27 mouse cellular contexts compared by ENCODE assay signal in the genomic region with DNA sequence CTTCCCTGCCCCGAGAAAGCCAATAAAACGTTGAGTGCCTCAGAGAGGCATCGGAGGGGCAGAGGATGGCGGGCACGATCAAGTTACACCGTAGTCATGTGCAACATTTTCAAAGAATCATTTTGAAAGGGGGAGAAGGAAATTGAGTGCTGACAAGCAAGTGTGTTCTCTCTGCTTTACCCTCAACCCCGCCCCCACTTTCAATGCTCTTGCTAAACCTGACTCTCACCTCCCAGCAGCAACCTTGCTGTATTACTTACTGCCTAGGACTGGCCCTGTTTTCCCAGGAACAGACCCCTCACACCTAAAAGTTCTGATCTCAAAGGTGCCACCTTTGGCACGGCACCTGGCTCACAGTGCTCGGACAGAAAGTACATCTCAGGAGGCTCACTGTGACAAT.
DNase-seq lines count a peak whose midpoint lies in the region; ATAC-seq and TF ChIP-seq lines count a peak whose summit lies in the region.
"Had no signal": no experiment of that assay in that cellular context is flagged by ENCODE, and none has a peak within 500 bp of the region (broad histone marks: within the 10 kb centered on the region; RNA-seq: fewer than 3 reads in every experiment).

No protein-coding gene starts in this region.

- H3K27me3 ChIP-seq in kidney, embryonic 15.5 days, result no peaks in the 10 kb centered on the region
- H3K27me3 ChIP-seq in thymus, adult 2 months (ENCODE audit: control insufficient read depth, insufficient read depth, low read length), result no peaks in the 10 kb centered on the region
- H3K27me3 ChIP-seq in midbrain, embryonic 14.5 days (ENCODE audit: control insufficient read depth, insufficient read depth, low read length), result no peaks in the 10 kb centered on the region
- H3K27me3 ChIP-seq: embryonic facial prominence, embryonic 15.5 days; forebrain, embryonic 13.5 days; hindbrain, embryonic 12.5 days; limb, embryonic 15.5 days; liver, embryonic 13.5 days; megakaryocyte, embryonic 14.5 days; midbrain, embryonic 12.5 days had no signal

- no peaks in the 10 kb centered on the region for H3K9me3 ChIP-seq in kidney, embryonic 15.5 days (replicated peaks)
- no peaks in the 10 kb centered on the region for H3K9me3 ChIP-seq in midbrain, embryonic 14.5 days (ENCODE audit: control insufficient read depth, low read length)
- H3K9me3 ChIP-seq: embryonic facial prominence, embryonic 15.5 days; forebrain, embryonic 13.5 days; G1E; hindbrain, embryonic 12.5 days; limb, embryonic 15.5 days; liver, embryonic 13.5 days; megakaryocyte, embryonic 14.5 days; midbrain, embryonic 12.5 days had no signal

- WGBS in kidney, embryonic 15.5 days, result 20% methylated on average over 9 of the region's 9 CpGs
- 80% methylated on average over 9 of the region's 9 CpGs for WGBS in thymus, adult 2 months
- 89% methylated on average over 9 of the region's 9 CpGs for WGBS in midbrain, embryonic 14.5 days

- peak; percentile 44; the same call in 1 of the 2 replicates for ATAC-seq in kidney, embryonic 15.5 days (replicated peaks; ENCODE audit: low FRiP score)
- ATAC-seq in midbrain, embryonic 14.5 days (ENCODE audit: low FRiP score, low TSS enrichment), result no peak
- ATAC-seq: forebrain, embryonic 13.5 days; hindbrain, postnatal 0 days; intestine, embryonic 16.5 days had no signal

- H3K9ac ChIP-seq in kidney, embryonic 15.5 days, result no peak overlapping the region
- H3K9ac ChIP-seq in midbrain, embryonic 14.5 days (replicated peaks; ENCODE audit: low read length), result no peak overlapping the region
- H3K9ac ChIP-seq: embryonic facial prominence, embryonic 15.5 days; forebrain, embryonic 13.5 days; hindbrain, embryonic 12.5 days; limb, embryonic 15.5 days; liver, embryonic 13.5 days; midbrain, embryonic 12.5 days had no signal

- peaks cover 37% of the 10 kb centered on the region for H3K4me1 ChIP-seq in kidney, embryonic 15.5 days
- H3K4me1 ChIP-seq in thymus, adult 2 months (replicated peaks; ENCODE audit: control insufficient read depth, insufficient read depth, low read length), result peaks cover 40% of the 10 kb centered on the region
- no peaks in the 10 kb centered on the region for H3K4me1 ChIP-seq in midbrain, embryonic 14.5 days (ENCODE audit: control insufficient read depth, insufficient read depth, low read length)
- H3K4me1 ChIP-seq: forebrain, embryonic 13.5 days; hindbrain, embryonic 12.5 days; midbrain, embryonic 12.5 days had no signal

- no peak for TF ChIP-seq POLR2A in thymus, adult 2 months (IDR thresholded peaks at IDR 0.05; ENCODE audit: control insufficient read depth, extremely low read depth, insufficient read depth, low read length, poor library complexity)

- H3K4me2 ChIP-seq in kidney, embryonic 15.5 days, result no peak overlapping the region
- H3K4me2 ChIP-seq in midbrain, embryonic 14.5 days (ENCODE audit: low read length), result no peak overlapping the region
- H3K4me2 ChIP-seq: embryonic facial prominence, embryonic 15.5 days; forebrain, embryonic 13.5 days; heart, embryonic 11.5 days; hindbrain, embryonic 12.5 days; limb, embryonic 15.5 days; liver, embryonic 13.5 days; midbrain, embryonic 12.5 days had no signal

- no peak for DNase-seq in kidney, postnatal 14 days
- peak; percentile 46 for DNase-seq in thymus, adult 2 months
- DNase-seq in thymus, postnatal 0 days (ENCODE audit: low spot score), result no peak
- peak; percentile 61 for DNase-seq in naive thymus-derived CD4-positive, alpha-beta T cell, adult 2 months (ENCODE audit: low read depth)
- DNase-seq in frontal cortex, postnatal 14 days (ENCODE audit: low spot score in 2 of 2), result no peak
- no peak for DNase-seq in midbrain, embryonic 14.5 days
- DNase-seq: adrenal gland, postnatal 10 days; cerebellum, adult 11-12 months; cerebellum, postnatal 14 days; gastrocnemius, postnatal 36 days; heart, adult 18-20 months; heart, postnatal 36 days; liver, embryonic 13.5 days; lung, adult 18-20 months; lung, postnatal 4 days had no signal

- TF ChIP-seq CTCF in thymus, adult 2 months (IDR thresholded peaks at IDR 0.05; ENCODE audit: borderline replicate concordance, control insufficient read depth, extremely low read depth, insufficient read depth, low read length, poor library complexity), result no peak

- H3K27ac ChIP-seq in kidney, embryonic 15.5 days, result peak overlapping the region; percentile 22; the same call in 1 of the 2 replicates
- 0 out of 2 replicates have a peak overlapping the region, but pooled peaks have one; percentile 19 for H3K27ac ChIP-seq in thymus, adult 2 months (ENCODE audit: control insufficient read depth, insufficient read depth, low read length)
- H3K27ac ChIP-seq in midbrain, embryonic 14.5 days (replicated peaks; ENCODE audit: low read depth, low read length), result no peak overlapping the region
- H3K27ac ChIP-seq: embryonic facial prominence, embryonic 15.5 days; forebrain, embryonic 13.5 days; hindbrain, embryonic 12.5 days; limb, embryonic 15.5 days; midbrain, embryonic 12.5 days had no signal

- no peak overlapping the region for H3K4me3 ChIP-seq in kidney, embryonic 15.5 days (replicated peaks)
- H3K4me3 ChIP-seq in thymus, adult 2 months (ENCODE audit: control insufficient read depth, insufficient read depth, low read length), result no peak overlapping the region
- H3K4me3 ChIP-seq in midbrain, embryonic 14.5 days (replicated peaks; ENCODE audit: low read depth, low read length), result no peak overlapping the region
- H3K4me3 ChIP-seq: embryonic facial prominence, embryonic 15.5 days; forebrain, embryonic 13.5 days; hindbrain, embryonic 12.5 days; left cerebral cortex, adult 2 months; limb, embryonic 15.5 days; liver, embryonic 13.5 days; megakaryocyte, embryonic 14.5 days; midbrain, embryonic 12.5 days had no signal

- H3K36me3 ChIP-seq in kidney, embryonic 15.5 days, result no peaks in the 10 kb centered on the region
- no peaks in the 10 kb centered on the region for H3K36me3 ChIP-seq in thymus, adult 2 months (ENCODE audit: control insufficient read depth, insufficient read depth, low read length)
- H3K36me3 ChIP-seq in midbrain, embryonic 14.5 days (ENCODE audit: control insufficient read depth, insufficient read depth, low read length), result no peaks in the 10 kb centered on the region
- H3K36me3 ChIP-seq: embryonic facial prominence, embryonic 15.5 days; hindbrain, embryonic 12.5 days; limb, embryonic 15.5 days; liver, embryonic 13.5 days; midbrain, embryonic 12.5 days had no signal

Comparison
In these comparisons a context has a peak if more than half of its experiments do, and no peak if none do; other contexts are left out.
1. DNase-seq: peak in thymus, adult 2 months (single experiment) and naive thymus-derived CD4-positive, alpha-beta T cell, adult 2 months (single experiment); none in kidney, postnatal 14 days (single experiment), thymus, postnatal 0 days (single experiment), frontal cortex, postnatal 14 days (0 of 2) and midbrain, embryonic 14.5 days (single experiment).